Mouse (Mus musculus) forebrain, embryonic 15.5 days (tissue): Measurements from ENCODE around the gene Elk4. TPM values are rescaled to one million over a fixed set of nuclear protein-coding genes. Genes with fewer than 3 reads are reported as not detected.
A peak's percentile ranks its signal among the peaks of the same experiment; 100 is the strongest.

Experiments
- ATAC-seq: fragments of 200-750 bp; cut with Nextera tagmentation; replicated peaks from 2 replicates; pipeline ENCODE4 v1.8.0; 2017; ENCODE audit warnings: mild to moderate bottlenecking, moderate TSS enrichment, moderate library complexity
- H3K27ac ChIP-seq: fragments of 300-500 bp; sonication (generic); replicated peaks from 2 replicates; pipeline ENCODE4 v1.5.1; 2015; ENCODE audit warnings: mild to moderate bottlenecking, inconsistent platforms
- H3K27me3 ChIP-seq: fragments of 300-500 bp; sonication (generic); 2 replicates; pipeline ENCODE4 v1.6.1; 2015; ENCODE audit warnings: inconsistent platforms
- H3K36me3 ChIP-seq: fragments of 300-500 bp; sonication (generic); 2 replicates; pipeline ENCODE4 v1.6.1; 2015; ENCODE audit warnings: mild to moderate bottlenecking, inconsistent platforms
- H3K4me1 ChIP-seq: fragments of 300-500 bp; sonication (generic); 2 replicates; pipeline ENCODE4 v1.6.1; 2015; ENCODE audit warnings: inconsistent platforms
- H3K4me2 ChIP-seq: fragments of 300-500 bp; sonication (generic); replicated peaks from 2 replicates; pipeline ENCODE4 v1.6.1; 2015; ENCODE audit warnings: mild to moderate bottlenecking, inconsistent platforms
- H3K4me3 ChIP-seq: fragments of 300-500 bp; sonication (generic); 2 replicates; pipeline ENCODE4 v1.5.1; 2015; ENCODE audit warnings: mild to moderate bottlenecking, inconsistent platforms
- H3K9ac ChIP-seq: fragments of 300-500 bp; sonication (generic); replicated peaks from 2 replicates; pipeline ENCODE4 v1.6.1; 2015; ENCODE audit warnings: mild to moderate bottlenecking, inconsistent platforms
- H3K9me3 ChIP-seq: fragments of 300-500 bp; sonication (generic); 2 replicates; pipeline ENCODE4 v1.6.1; 2016; ENCODE audit warnings: inconsistent platforms
- WGBS: fragments of 180-500 bp; shearing (Covaris S2); methylation state at CpG from one replicate; pipeline ENCODE4 v1.1.7; 2015; ENCODE audit warnings: mixed read lengths; 5-methylcytosine and 5-hydroxymethylcytosine counted together
- polyA plus RNA-seq: library from polyadenylated mRNA; unstranded; fragments of >200 nt; fragmentation: Nextera tagmentation; extraction: Ambion mirVana; gene quantifications from 2 replicates; pipeline ENCODE4 v1.2.1, GENCODE M21; 2015

The Elk4 gene
- polyA plus RNA-seq, 1 experiment from 2014 or later, result 14.6 TPM

GRCm38 (mm10) chr1:131990083-131990760 is 17.2 kb upstream of the Elk4 start:
- Histone ChIP-seq H3K4me2 (no peak overlapping the region), H3K4me1 (no peaks in the 10 kb centered on the region), H3K27me3 (no peaks in the 10 kb centered on the region), H3K4me3 (no peak overlapping the region), H3K9me3 (no peaks in the 10 kb centered on the region), H3K36me3 (no peaks in the 10 kb centered on the region), H3K9ac (no peak overlapping the region), H3K27ac (no peak overlapping the region)
- ATAC-seq, result no peak
- 90% methylated on average over 9 of the region's 9 CpGs for WGBS

GRCm38 (mm10) chr1:131992561-131993001 is 14.8 kb upstream of the Elk4 start:
- no peaks in the 10 kb centered on the region for H3K9me3 ChIP-seq
- no peaks in the 10 kb centered on the region for H3K27me3 ChIP-seq
- H3K27ac ChIP-seq, result no peak overlapping the region
- H3K9ac ChIP-seq, result no peak overlapping the region
- WGBS, result 89% methylated on average over 7 of the region's 7 CpGs
- no peak overlapping the region for H3K4me3 ChIP-seq
- H3K36me3 ChIP-seq, result no peaks in the 10 kb centered on the region
- no peaks in the 10 kb centered on the region for H3K4me1 ChIP-seq
- no peak for ATAC-seq
- H3K4me2 ChIP-seq, result no peak overlapping the region

GRCm38 (mm10) chr1:131993169-131994040 is 14.0 kb upstream of the Elk4 start:
- 90% methylated on average over 12 of the region's 12 CpGs for WGBS
- H3K9ac ChIP-seq, result no peak overlapping the region

GRCm38 (mm10) chr1:131995062-131995461 is 12.3 kb upstream of the Elk4 start:
- H3K4me2 ChIP-seq, result no peak overlapping the region
- WGBS, result 31% methylated on average over 4 of the region's 4 CpGs
- ATAC-seq, result no peak
- no peaks in the 10 kb centered on the region for H3K27me3 ChIP-seq
- H3K4me1 ChIP-seq, result no peaks in the 10 kb centered on the region
- no peak overlapping the region for H3K9ac ChIP-seq
- no peaks in the 10 kb centered on the region for H3K36me3 ChIP-seq
- no peak overlapping the region for H3K4me3 ChIP-seq
- no peak overlapping the region for H3K27ac ChIP-seq
- no peaks in the 10 kb centered on the region for H3K9me3 ChIP-seq

More at GRCm38 (mm10) chr1:131993169-131994040, 14.0 kb upstream of the Elk4 start:
- H3K4me2 ChIP-seq, result no peak overlapping the region
- H3K27ac ChIP-seq, result no peak overlapping the region
- H3K9me3 ChIP-seq, result no peaks in the 10 kb centered on the region
- no peaks in the 10 kb centered on the region for H3K4me1 ChIP-seq
- H3K27me3 ChIP-seq, result no peaks in the 10 kb centered on the region
- ATAC-seq, result no peak
- no peak overlapping the region for H3K4me3 ChIP-seq
- no peaks in the 10 kb centered on the region for H3K36me3 ChIP-seq

GRCm38 (mm10) chr1:132000506-132000905 is 6.9 kb upstream of the Elk4 start:
- Histone ChIP-seq H3K27ac (no peak overlapping the region), H3K36me3 (no peaks in the 10 kb centered on the region), H3K27me3 (no peaks in the 10 kb centered on the region), H3K4me3 (no peak overlapping the region), H3K9me3 (no peaks in the 10 kb centered on the region), H3K4me1 (no peaks in the 10 kb centered on the region), H3K4me2 (no peak overlapping the region), H3K9ac (no peak overlapping the region)
- no peak for ATAC-seq

- Histone ChIP-seq H3K4me3 (no peak overlapping the region), H3K4me1 (peaks cover 5% of the 10 kb centered on the region), H3K36me3 (no peaks in the 10 kb centered on the region), H3K9me3 (no peaks in the 10 kb centered on the region), H3K9ac (no peak overlapping the region), H3K27ac (no peak overlapping the region), H3K27me3 (no peaks in the 10 kb centered on the region), H3K4me2 (no peak overlapping the region)
- 85% methylated on average over 4 of the region's 4 CpGs for WGBS
- ATAC-seq, result no peak
Measured at GRCm38 (mm10) chr1:132001880-132002330, 5.5 kb upstream of the Elk4 start.

GRCm38 (mm10) chr1:132003111-132003510 is 4.3 kb upstream of the Elk4 start:
- Histone ChIP-seq H3K4me2 (no peak overlapping the region), H3K27ac (no peak overlapping the region), H3K27me3 (no peaks in the 10 kb centered on the region), H3K4me1 (peaks cover 5% of the 10 kb centered on the region), H3K9me3 (no peaks in the 10 kb centered on the region), H3K4me3 (no peak overlapping the region), H3K9ac (no peak overlapping the region), H3K36me3 (no peaks in the 10 kb centered on the region)
- ATAC-seq, result no peak
- WGBS, result 65% methylated on average over 2 of the region's 2 CpGs

GRCm38 (mm10) chr1:132003817-132004216 is 3.6 kb upstream of the Elk4 start:
- Histone ChIP-seq H3K9ac (no peak overlapping the region), H3K27ac (no peak overlapping the region), H3K4me2 (no peak overlapping the region), H3K4me3 (no peak overlapping the region), H3K9me3 (no peaks in the 10 kb centered on the region), H3K4me1 (peaks cover 10% of the 10 kb centered on the region), H3K27me3 (no peaks in the 10 kb centered on the region), H3K36me3 (no peaks in the 10 kb centered on the region)
- no peak for ATAC-seq
- WGBS, result 69% methylated on average over 1 of the region's 1 CpGs

- WGBS, result 87% methylated on average over 6 of the region's 6 CpGs
- Histone ChIP-seq H3K4me2 (no peak overlapping the region), H3K9me3 (no peaks in the 10 kb centered on the region), H3K9ac (no peak overlapping the region), H3K27ac (no peak overlapping the region), H3K4me3 (no peak overlapping the region), H3K27me3 (no peaks in the 10 kb centered on the region), H3K36me3 (no peaks in the 10 kb centered on the region), H3K4me1 (peaks cover 19% of the 10 kb centered on the region)
- no peak for ATAC-seq
Measured at GRCm38 (mm10) chr1:132004574-132005180, 2.7 kb upstream of the Elk4 start.

- WGBS, result 85% methylated on average over 1 of the region's 1 CpGs
- Histone ChIP-seq H3K4me1 (peaks cover 23% of the 10 kb centered on the region), H3K9ac (no peak overlapping the region), H3K4me2 (no peak overlapping the region), H3K4me3 (no peak overlapping the region), H3K27ac (no peak overlapping the region), H3K27me3 (no peaks in the 10 kb centered on the region), H3K9me3 (no peaks in the 10 kb centered on the region), H3K36me3 (no peaks in the 10 kb centered on the region)
- no peak for ATAC-seq
Measured at GRCm38 (mm10) chr1:132005466-132005865, 1.9 kb upstream of the Elk4 start.

GRCm38 (mm10) chr1:132006046-132006445 is 1.4 kb upstream of the Elk4 start:
- Histone ChIP-seq H3K9me3 (no peaks in the 10 kb centered on the region), H3K4me3 (no peak overlapping the region), H3K4me2 (no peak overlapping the region), H3K27me3 (no peaks in the 10 kb centered on the region), H3K4me1 (peaks cover 23% of the 10 kb centered on the region), H3K9ac (no peak overlapping the region), H3K36me3 (no peaks in the 10 kb centered on the region), H3K27ac (no peak overlapping the region)
- WGBS, result 88% methylated on average over 3 of the region's 3 CpGs
- no peak for ATAC-seq

GRCm38 (mm10) chr1:132006721-132007120 is 686 bp upstream of the Elk4 start:
- ATAC-seq, result no peak
- H3K4me3 ChIP-seq, result peak overlapping the region; percentile 78
- H3K9ac ChIP-seq, result peak overlapping the region; percentile 90
- H3K9me3 ChIP-seq, result no peaks in the 10 kb centered on the region
- WGBS, result 39% methylated on average over 5 of the region's 5 CpGs
- peak overlapping the region; percentile 63 for H3K4me2 ChIP-seq
- H3K36me3 ChIP-seq, result no peaks in the 10 kb centered on the region
- no peaks in the 10 kb centered on the region for H3K27me3 ChIP-seq
- peaks cover 23% of the 10 kb centered on the region for H3K4me1 ChIP-seq
- H3K27ac ChIP-seq, result peak overlapping the region; percentile 97
